Mouse (Mus musculus) retina, embryonic 14.5 days (tissue): ENCODE measurements at regions not wholly inside any gene's neighbourhood (a gene's known extent, or its start where the extent isn't known, plus 50 kb on each side); places are given as distances from the start of the nearest gene placed in this dataset.

Source experiments
- DNase-seq: peaks from one replicate; pipeline ENCODE4 v3.0.0-alpha.2; 2015; ENCODE audit warnings: low spot score

- no peak for DNase-seq
Measured at GRCm38 (mm10) chr2:9267675-9268074, 613.4 kb upstream of the 4930412O13Rik start.

- no peak for DNase-seq
Measured at GRCm38 (mm10) chr2:9283441-9283840, 597.6 kb upstream of the 4930412O13Rik start.

- DNase-seq, result no peak
Measured at GRCm38 (mm10) chr2:9285800-9286199, 595.3 kb upstream of the 4930412O13Rik start.

- DNase-seq, result no peak
Measured at GRCm38 (mm10) chr2:9287077-9287476, 594.0 kb upstream of the 4930412O13Rik start.

- DNase-seq, result peak; percentile 35
Measured at GRCm38 (mm10) chr2:9287623-9288022, 593.4 kb upstream of the 4930412O13Rik start.

- no peak for DNase-seq
Measured at GRCm38 (mm10) chr2:9331630-9332352, 549.3 kb upstream of the 4930412O13Rik start.

- DNase-seq, result no peak
Measured at GRCm38 (mm10) chr2:9348982-9349381, 532.1 kb upstream of the 4930412O13Rik start.

- no peak for DNase-seq
Measured at GRCm38 (mm10) chr2:9349994-9350393, 531.1 kb upstream of the 4930412O13Rik start.

GRCm38 (mm10) chr2:9352190-9352589 lies 528.9 kb upstream of the 4930412O13Rik start:
- no peak for DNase-seq

- DNase-seq, result no peak
Measured at GRCm38 (mm10) chr2:9360020-9360419, 521.0 kb upstream of the 4930412O13Rik start.

- no peak for DNase-seq
Measured at GRCm38 (mm10) chr2:9367801-9368584, 513.1 kb upstream of the 4930412O13Rik start.

- no peak for DNase-seq
Measured at GRCm38 (mm10) chr2:9369572-9369971, 511.5 kb upstream of the 4930412O13Rik start.

- DNase-seq, result no peak
Measured at GRCm38 (mm10) chr2:9386566-9386965, 494.5 kb upstream of the 4930412O13Rik start.

GRCm38 (mm10) chr2:9388058-9388457 lies 493.0 kb upstream of the 4930412O13Rik start:
- DNase-seq, result no peak

GRCm38 (mm10) chr2:9395379-9395999 lies 485.6 kb upstream of the 4930412O13Rik start:
- DNase-seq, result no peak

GRCm38 (mm10) chr2:9401461-9401860 lies 479.6 kb upstream of the 4930412O13Rik start:
- DNase-seq, result no peak

GRCm38 (mm10) chr2:9402281-9402680 lies 478.8 kb upstream of the 4930412O13Rik start:
- DNase-seq, result no peak

- no peak for DNase-seq
Measured at GRCm38 (mm10) chr2:9409075-9409474, 472.0 kb upstream of the 4930412O13Rik start.

- DNase-seq, result no peak
Measured at GRCm38 (mm10) chr2:9422686-9423085, 458.4 kb upstream of the 4930412O13Rik start.

- no peak for DNase-seq
Measured at GRCm38 (mm10) chr2:9423534-9423933, 457.5 kb upstream of the 4930412O13Rik start.

- peak; percentile 2 for DNase-seq
Measured at GRCm38 (mm10) chr2:9433110-9433940, 447.7 kb upstream of the 4930412O13Rik start.
